Mouse (Mus musculus): ENCODE data around the gene 1700030K09Rik. TPM values are rescaled to one million over a fixed set of nuclear protein-coding genes. Genes with fewer than 3 reads are reported as not detected.

Gene 1700030K09Rik
- 1 to 10 TPM; 2.9 to 3.2 TPM for total RNA-seq (2021)
- long read RNA-seq, experiment 1, partial matches to known transcripts = 1 of 5 reads
- long read RNA-seq, experiment 1, other reads (novel, unspliced or antisense) = 2 of 5 reads
- long read RNA-seq, experiment 2, partial matches to known transcripts = 2 of 3 reads
- long read RNA-seq, experiment 2, other reads (novel, unspliced or antisense) = 1 of 3 reads

DNA sequence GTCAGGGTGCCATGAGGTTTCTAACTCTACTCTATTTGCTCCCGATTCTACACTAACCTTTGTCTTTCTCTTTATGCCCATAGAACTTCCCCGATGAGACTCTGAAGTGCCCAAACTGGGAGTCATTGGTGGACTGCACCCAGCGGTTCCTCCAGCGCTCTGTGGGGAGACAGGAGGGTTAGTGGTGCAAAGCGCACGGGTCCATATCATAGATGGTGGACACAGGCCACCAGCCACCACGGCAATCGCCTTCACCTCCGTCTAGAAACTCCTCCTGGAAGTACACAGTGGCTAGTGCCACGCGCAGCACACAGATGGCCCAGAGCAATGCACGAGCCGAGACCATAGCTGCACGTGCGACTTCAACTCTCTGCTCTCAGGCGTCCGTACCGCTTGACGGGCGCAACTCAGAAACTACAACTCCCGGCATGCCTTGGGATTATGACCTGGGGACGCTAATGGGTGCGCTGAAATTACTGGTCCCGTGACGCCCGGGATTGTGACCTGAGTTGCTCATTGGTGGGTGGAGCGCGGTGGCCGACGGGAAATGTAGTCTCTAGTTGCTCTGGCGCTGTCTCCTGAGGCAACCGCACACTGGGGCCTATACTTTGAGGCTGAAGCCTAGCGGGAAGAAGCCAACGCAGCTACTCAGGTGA is at the start of gene 1700030K09Rik, which contains the start of gene Calr3:
1700030K09Rik (plus strand) TSS at position 543 of the 656 bp plus-strand sequence.
Calr3 (minus strand) TSS at position 533 of the 656 bp plus-strand sequence.
- DNase-seq = peak; percentile 97

DNA sequence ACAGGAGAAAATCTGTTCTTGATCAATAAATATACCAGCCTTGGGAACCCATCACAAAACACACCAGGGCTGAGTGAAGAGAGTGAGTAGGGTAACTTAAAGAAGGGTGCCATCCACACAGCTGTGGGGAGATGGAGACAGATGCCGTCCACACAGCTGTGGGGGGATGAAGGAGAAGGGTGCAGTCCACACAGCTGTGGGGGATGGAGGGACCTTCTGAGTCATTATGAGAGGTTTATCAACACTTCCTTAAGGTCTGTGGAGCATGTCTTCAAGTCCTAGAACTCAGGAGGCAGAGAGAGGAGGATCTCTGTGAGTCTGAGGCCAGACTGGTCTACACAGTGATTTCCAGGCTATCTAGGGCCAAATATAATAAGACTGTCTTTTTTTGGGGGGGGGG is 42.3 kb upstream of the 1700030K09Rik start:
- no peak for DNase-seq

DNA sequence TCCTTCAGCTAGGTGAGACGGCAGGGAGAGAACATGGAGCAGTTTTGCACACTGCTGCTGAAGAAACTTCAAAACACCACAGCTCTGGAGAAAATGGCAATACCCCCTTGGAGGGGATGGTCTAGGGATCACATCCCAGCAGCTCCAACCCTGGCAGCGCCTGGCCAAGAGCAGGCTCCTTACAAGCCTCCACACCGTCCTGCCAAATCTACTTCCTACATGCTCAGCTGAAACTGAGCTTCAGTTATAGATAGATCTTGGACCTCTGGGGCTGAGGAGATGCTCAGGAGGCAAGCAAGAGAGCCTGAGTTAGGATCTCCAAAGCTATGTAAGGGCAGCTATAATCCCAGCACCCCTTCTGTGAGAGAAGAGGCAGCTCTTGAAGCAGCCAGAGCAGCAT is 40.7 kb upstream of the 1700030K09Rik start:
- no peak for DNase-seq

DNA sequence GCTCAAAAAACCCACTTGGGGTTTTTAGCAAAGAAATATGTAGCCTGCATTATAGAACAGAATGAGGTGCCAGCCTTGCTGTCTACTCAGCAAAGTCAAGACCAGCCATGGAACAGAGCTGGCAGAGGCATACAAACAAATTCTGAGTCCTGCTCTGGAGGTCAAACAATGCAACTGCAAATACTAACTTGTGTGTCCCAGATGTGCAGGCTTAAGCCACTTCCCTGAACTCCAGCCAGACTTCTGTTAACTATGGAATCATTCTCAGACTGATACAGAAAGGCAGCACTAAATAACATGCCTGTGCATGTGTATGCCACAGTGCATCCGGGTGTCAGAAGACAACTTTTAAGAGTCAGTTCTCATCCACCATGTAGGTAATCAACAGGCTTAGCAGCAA is 35.8 kb upstream of the 1700030K09Rik start:
- DNase-seq = no peak

DNA sequence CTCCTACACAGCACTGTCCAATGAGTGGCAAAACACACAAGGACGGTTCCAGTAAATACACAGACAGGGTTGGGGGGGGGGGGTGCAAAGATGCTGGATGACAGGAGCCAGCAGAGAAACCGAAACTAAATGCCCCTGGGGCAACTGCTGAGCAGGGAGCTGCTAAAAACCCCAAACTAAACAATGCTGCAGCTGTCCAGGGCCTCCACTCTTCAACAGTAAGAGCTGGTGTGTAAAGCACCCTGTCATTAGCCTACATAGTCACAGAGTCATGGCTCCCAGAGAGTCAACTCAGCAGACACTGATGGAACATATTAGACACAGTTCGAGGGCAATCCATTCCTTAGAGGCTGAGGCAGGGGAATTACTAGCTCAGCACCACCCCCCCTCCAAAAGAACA is 34.2 kb upstream of the 1700030K09Rik start:
- no peak for DNase-seq

DNA sequence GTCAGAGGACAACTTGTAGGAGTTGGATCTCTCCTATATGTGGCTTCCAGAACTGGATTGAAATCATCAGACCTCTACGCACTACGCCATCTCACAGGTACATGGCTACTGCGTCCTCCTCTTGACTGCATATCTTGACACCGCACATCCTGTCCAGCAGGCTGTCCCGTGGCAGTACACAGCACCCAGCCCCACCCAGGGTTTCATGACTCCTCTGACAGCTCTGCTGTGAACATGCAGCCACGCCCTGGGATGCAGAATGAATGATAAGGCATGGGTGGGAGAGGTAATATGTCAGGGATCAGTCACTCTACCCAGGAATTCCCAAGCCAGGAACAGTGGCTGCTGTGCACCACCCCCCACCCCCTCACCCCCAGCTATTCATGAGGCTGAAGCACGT is 29.8 kb upstream of the 1700030K09Rik start:
- no peak for DNase-seq

DNA sequence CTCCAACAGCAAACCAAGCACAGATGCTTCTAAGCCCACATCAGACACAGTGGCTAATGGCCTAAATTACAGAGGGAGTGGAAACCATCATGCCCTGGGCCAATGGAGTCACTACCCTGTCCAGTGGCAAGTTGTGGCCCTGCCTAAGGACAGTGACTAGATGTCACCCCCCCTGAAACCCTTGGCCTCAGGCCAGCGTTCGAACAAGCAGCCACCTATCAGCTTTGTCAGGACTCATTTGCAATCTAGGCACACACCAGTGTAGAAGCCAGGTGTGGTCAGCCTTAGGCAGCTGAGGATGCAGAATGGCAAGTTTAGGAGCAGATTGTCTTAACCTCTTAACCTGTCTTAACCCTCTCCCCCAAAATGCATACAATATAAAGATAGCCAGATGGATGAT is 28.4 kb upstream of the 1700030K09Rik start:
- DNase-seq = no peak

GRCm38 (mm10) chr8:72418073-72418472 is 25.6 kb upstream of the 1700030K09Rik start:
- DNase-seq = no peak

- DNase-seq = peak; percentile 32
These were observed 22.9 kb upstream of the 1700030K09Rik start for GRCm38 (mm10) chr8:72420571-72421361.

- peak; percentile 98 for DNase-seq
These were observed 22.0 kb upstream of the 1700030K09Rik start, which contains the start of gene Eps15l1 for GRCm38 (mm10) chr8:72421362-72422335. Gene Eps15l1 (minus strand): TSS chr8:72421460.

GRCm38 (mm10) chr8:72422926-72423325 is 20.8 kb upstream of the 1700030K09Rik start:
- no peak for DNase-seq

DNA sequence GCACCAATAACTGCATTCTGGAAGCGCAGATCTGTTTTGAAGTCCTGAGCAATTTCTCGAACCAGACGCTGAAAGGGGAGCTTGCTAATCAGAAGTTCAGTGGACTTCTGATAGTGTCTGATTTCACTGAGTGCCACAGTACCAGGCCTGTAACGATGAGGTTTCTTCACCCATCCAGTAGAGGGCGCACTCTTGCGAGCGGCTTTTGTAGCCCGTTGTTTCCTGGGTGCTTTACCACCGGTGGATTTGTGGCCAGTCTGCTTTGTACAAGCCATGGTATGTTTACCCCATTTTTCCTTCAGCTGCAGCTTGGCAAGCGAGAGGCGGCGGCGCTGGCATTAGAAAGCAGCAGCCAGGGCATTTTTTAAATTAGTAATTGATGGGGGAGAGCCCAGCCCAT is 14.0 kb upstream of the 1700030K09Rik start:
- DNase-seq = no peak

DNA sequence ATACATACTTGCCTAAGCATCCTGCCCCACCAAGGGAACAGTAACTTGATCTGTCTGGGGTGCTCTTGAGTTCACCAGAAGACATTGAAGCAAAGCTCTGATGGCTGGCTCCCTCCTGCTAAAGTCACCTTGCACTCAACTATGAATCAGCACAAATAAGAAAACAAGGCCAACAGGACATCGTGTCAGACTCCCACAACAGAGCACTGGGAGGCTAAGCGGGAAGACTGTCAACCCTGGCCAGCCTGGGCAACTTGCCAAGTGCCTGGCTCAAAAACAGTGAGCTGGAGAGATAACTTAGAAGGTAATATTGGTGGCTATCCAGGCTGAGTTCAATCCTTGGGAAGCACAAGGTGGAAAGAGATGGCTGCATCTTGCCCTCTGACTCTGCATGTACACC is 8.7 kb upstream of the 1700030K09Rik start:
- DNase-seq = no peak

- DNase-seq = no peak
These were observed 5.2 kb upstream of the 1700030K09Rik start for GRCm38 (mm10) chr8:72438248-72439015.

DNA sequence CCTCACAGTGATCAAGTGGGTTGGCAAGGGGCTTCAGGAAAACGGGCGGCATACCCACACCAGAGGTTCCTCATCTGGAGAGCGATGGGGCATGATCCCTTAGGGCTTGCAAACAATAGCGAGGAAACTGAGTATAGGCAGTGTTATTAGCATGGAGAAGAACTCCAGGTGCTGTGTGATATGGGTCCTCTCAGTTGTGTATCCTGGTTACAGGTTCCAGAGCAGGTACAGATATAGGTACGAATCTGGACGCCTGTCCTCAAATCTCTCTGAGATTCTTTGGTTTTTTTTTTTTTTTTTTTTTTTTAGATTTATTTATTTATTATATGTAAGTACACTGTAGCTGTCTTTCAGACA is 292 bp downstream of the 1700030K09Rik start:
- DNase-seq = no peak

DNA sequence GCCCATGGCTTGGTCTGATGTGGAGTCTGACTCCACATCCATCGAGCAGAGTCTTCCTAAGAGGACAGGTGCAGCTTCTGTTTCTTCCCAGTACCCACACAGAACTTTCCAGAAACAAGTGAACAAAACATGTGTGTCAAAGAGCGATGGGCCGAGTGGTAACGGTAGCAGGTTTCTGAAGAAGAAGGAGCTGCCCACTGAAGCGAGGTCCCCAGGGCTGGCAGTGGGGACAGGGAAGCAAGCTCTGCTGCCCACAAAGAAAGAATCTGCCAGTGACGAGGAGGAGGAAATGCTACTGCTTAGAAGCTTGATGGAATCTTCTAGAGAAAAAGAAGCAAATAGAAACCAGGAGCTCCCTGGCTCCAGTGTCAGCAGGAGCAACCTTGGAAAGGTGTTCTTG is 1.4 kb downstream of the 1700030K09Rik start:
- no peak for DNase-seq

DNA sequence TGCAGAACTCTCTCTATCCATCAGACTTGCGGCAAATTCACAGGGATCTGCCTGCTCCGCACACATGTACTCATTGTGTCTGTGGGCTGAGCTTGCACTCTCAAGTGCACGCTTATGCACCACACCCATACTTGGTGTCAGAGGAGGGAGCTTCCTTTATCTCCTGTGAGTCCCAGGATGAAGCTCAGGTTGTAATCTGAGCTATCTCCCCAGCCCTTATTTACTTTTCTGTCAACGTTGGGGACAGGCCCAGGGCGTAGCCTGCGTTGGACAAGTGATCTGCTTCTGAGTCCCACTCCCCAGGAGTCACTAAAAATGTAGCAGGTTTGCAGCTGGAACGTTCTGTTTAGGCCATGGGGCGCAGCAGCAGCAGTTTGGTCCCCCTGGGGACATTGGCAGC is 7.8 kb downstream of the 1700030K09Rik start:
- no peak for DNase-seq

DNA sequence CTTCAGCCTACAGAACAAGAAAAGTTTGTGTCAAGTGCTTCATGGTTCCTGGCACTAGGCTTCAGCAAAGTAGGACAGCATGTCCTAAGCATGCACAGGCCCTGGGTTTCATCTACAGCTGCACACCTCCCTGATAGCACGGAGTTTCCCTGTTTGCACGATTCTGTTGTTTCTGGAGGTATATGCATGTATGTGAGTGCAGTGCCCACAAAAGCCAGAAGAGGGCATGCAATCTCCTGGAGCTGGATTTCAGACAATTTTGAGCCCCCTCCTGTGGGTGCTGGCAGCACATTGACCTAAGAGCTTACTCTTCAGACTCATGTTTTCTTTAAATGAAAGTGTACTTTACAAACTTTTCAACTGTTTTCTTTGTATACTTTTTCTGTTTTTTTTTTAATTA is 10.2 kb downstream of the 1700030K09Rik start:
- DNase-seq = no peak

- no peak for DNase-seq
These were observed 11.6 kb downstream of the 1700030K09Rik start for GRCm38 (mm10) chr8:72455317-72455716.

- no peak for DNase-seq
These were observed 14.1 kb downstream of the 1700030K09Rik start for GRCm38 (mm10) chr8:72457806-72458205.

GRCm38 (mm10) chr8:72458457-72458856 is 14.8 kb downstream of the 1700030K09Rik start:
- DNase-seq = no peak

All from gastrocnemius, postnatal 25 days (tissue).